Mouse (Mus musculus) gastrocnemius, postnatal 10 days (tissue): Measurements from ENCODE around the gene Wdfy3. TPM values are rescaled to one million over a fixed set of nuclear protein-coding genes. Genes with fewer than 3 reads are reported as not detected.
"Not testable (repeated sequence)": the region's sequence is repeated elsewhere in the genome, so short reads cannot be mapped to it uniquely, and the experiment has no call there.

Experiments used
- DNase-seq: peaks from one replicate; pipeline ENCODE4 v3.0.0; 2021; ENCODE audit warnings: mixed read lengths
- long read RNA-seq, 2 experiments: library from polyadenylated mRNA; stranded (forward); transcript quantifications; one replicate each; pipeline ENCODE4 v2.0.0; 2021
- total RNA-seq, 2 experiments: library from RNA; stranded (reverse); gene quantifications; 2 replicates each; pipeline ENCODE4 v1.2.3; 2021

The Wdfy3 gene
- total RNA-seq = 10 to 100 TPM; 26.0 to 33.0 TPM
- long read RNA-seq, experiment 1, partial matches to known transcripts = 6 of 12 reads
- long read RNA-seq, experiment 1, other reads (novel, unspliced or antisense) = 6 of 12 reads
- long read RNA-seq, experiment 2, partial matches to known transcripts = 5 of 6 reads
- long read RNA-seq, experiment 2, other reads (novel, unspliced or antisense) = 1 of 6 reads

GRCm38 (mm10) chr5:102069767-102070413 is at the start of gene Wdfy3:
Gene Wdfy3, minus strand, starts transcription at chr5:102069921.
- peak; percentile 83 for DNase-seq

- no peak for DNase-seq
These were observed 43.3 kb upstream of the Wdfy3 start for GRCm38 (mm10) chr5:102113009-102113408.

GRCm38 (mm10) chr5:102112034-102112433 is 42.3 kb upstream of the Wdfy3 start:
- no peak for DNase-seq

GRCm38 (mm10) chr5:102110031-102110430 is 40.3 kb upstream of the Wdfy3 start:
- DNase-seq = no peak

- no peak for DNase-seq
These were observed 36.2 kb upstream of the Wdfy3 start for GRCm38 (mm10) chr5:102105919-102106318.

GRCm38 (mm10) chr5:102101815-102102214 is 32.1 kb upstream of the Wdfy3 start:
- DNase-seq = not testable (repeated sequence)

- no peak for DNase-seq
These were observed 30.8 kb upstream of the Wdfy3 start for GRCm38 (mm10) chr5:102100246-102101241.

GRCm38 (mm10) chr5:102095576-102095975 is 25.9 kb upstream of the Wdfy3 start:
- DNase-seq = no peak

- DNase-seq = no peak
These were observed 21.0 kb upstream of the Wdfy3 start for GRCm38 (mm10) chr5:102090686-102091085.

GRCm38 (mm10) chr5:102084737-102085705 is 15.3 kb upstream of the Wdfy3 start:
- DNase-seq = no peak

- peak; percentile 72 for DNase-seq
These were observed 4.4 kb upstream of the Wdfy3 start for GRCm38 (mm10) chr5:102074086-102074485.

- DNase-seq = no peak
These were observed 2.3 kb upstream of the Wdfy3 start for GRCm38 (mm10) chr5:102072057-102072456.

GRCm38 (mm10) chr5:102071241-102071640 is 1.5 kb upstream of the Wdfy3 start:
- no peak for DNase-seq

- no peak for DNase-seq
These were observed 1.1 kb upstream of the Wdfy3 start for GRCm38 (mm10) chr5:102070788-102071187.

GRCm38 (mm10) chr5:102070414-102070768 is 670 bp upstream of the Wdfy3 start:
- DNase-seq = no peak

- peak; percentile 61 for DNase-seq
These were observed 512 bp downstream of the Wdfy3 start for GRCm38 (mm10) chr5:102069051-102069766.

GRCm38 (mm10) chr5:102066458-102066857 is 3.3 kb downstream of the Wdfy3 start:
- no peak for DNase-seq

- DNase-seq = no peak
These were observed 6.5 kb downstream of the Wdfy3 start for GRCm38 (mm10) chr5:102063013-102063752.

GRCm38 (mm10) chr5:102061816-102062215 is 7.9 kb downstream of the Wdfy3 start:
- DNase-seq = no peak

- no peak for DNase-seq
These were observed 13.8 kb downstream of the Wdfy3 start for GRCm38 (mm10) chr5:102055946-102056345.
